Comparison of ENCODE assay signal across 20 mouse cellular contexts in genomic region chr7:57132471-57132870, GRCm38 (mm10).
DNase-seq lines count a peak whose midpoint lies in the region; ATAC-seq and TF ChIP-seq lines count a peak whose summit lies in the region.
"Had no signal": no experiment of that assay in that cellular context is flagged by ENCODE, and none has a peak within 500 bp of the region (broad histone marks: within the 10 kb centered on the region; RNA-seq: fewer than 3 reads in every experiment).

No protein-coding gene starts in this region.

- DNase-seq in left cerebral cortex, adult 2 months (ENCODE audit: extremely low spot score in 1 of 2, low spot score in 2 of 2), result no peak
- no peak for DNase-seq in left cerebral cortex, postnatal 4 days
- peak; percentile 13 for DNase-seq in Muller cell, postnatal 12 days (ENCODE audit: inconsistent ontology term)
- peak; percentile 18 for DNase-seq in adrenal gland, postnatal 10 days
- peak; percentile 64 for DNase-seq in brain, adult 2 months (ENCODE audit: low read depth, low spot score)
- no peak for DNase-seq in thymus, adult 18-20 months
- DNase-seq: cerebellum, adult 11-12 months; cerebellum, postnatal 10 days; gastrocnemius, postnatal 14 days; heart, adult 2 months; heart, postnatal 14 days; kidney, adult 11 months had no signal

- ATAC-seq in cerebellum, adult (ENCODE audit: insufficient number of reproducible peaks, low FRiP score, low TSS enrichment), result no peak
- ATAC-seq: forebrain, embryonic 14.5 days; hindbrain, postnatal 0 days had no signal

- 0 out of 2 replicates have a peak overlapping the region, but pooled peaks have one; percentile 28 for H3K27ac ChIP-seq in left cerebral cortex, adult 2 months
- H3K27ac ChIP-seq: embryonic facial prominence, embryonic 15.5 days; forebrain, embryonic 10.5 days; heart, adult 2 months; heart, embryonic 15.5 days; hindbrain, embryonic 13.5 days; hindbrain, postnatal 0 days had no signal

- intact Hi-C loops in left cerebral cortex, adult 2 months (cut with DNase I), result no loop called here
- intact Hi-C loops in left cerebral cortex, postnatal 4 days (cut with DNase I), result no loop called here

- H3K4me3 ChIP-seq in left cerebral cortex, adult 2 months, result no peak overlapping the region
- H3K4me3 ChIP-seq: embryonic facial prominence, embryonic 15.5 days; erythroblast, embryonic 14.5 days; forebrain, embryonic 10.5 days; heart, adult 2 months; heart, embryonic 15.5 days; hindbrain, embryonic 13.5 days had no signal

- no peak for TF ChIP-seq CTCF in left cerebral cortex, adult 2 months (IDR thresholded peaks at IDR 0.05)

Comparison
In these comparisons a context has a peak if more than half of its experiments do, and no peak if none do; other contexts are left out.
1. DNase-seq: peak in Muller cell, postnatal 12 days (single experiment), adrenal gland, postnatal 10 days (single experiment) and brain, adult 2 months (single experiment); none in left cerebral cortex, adult 2 months (0 of 2), left cerebral cortex, postnatal 4 days (single experiment) and thymus, adult 18-20 months (0 of 2).